Mouse (Mus musculus): ENCODE data around the gene Gfy. TPM values are rescaled to one million over a fixed set of nuclear protein-coding genes. Genes with fewer than 3 reads are reported as not detected.
"Not testable (repeated sequence)": the region's sequence is repeated elsewhere in the genome, so short reads cannot be mapped to it uniquely, and the experiment has no call there.

The Gfy gene
- polyA plus RNA-seq, 1 experiment = not detected

DNA sequence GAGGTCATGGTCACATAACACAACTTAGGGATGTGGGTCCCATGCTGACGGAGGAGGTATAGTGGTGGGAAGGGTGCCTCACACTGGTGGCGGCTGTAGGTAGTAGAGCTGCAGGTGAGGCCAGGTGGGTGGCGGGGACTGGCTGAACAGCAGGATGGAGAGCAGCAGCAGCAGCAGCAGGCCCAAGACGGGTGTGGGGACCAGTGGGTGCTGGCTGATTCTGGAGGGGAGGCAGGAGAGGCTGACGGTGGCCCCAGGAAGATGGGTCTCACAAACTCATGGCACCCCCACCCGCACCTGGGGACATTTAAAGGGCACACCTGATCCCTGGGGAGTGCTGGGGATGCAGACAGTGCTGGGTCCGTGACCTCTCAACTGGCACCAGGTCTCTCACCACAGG, 4.3 kb upstream of the Gfy start:
- TF ChIP-seq CTCF (IDR thresholded peaks at IDR 0.05; ENCODE audit: borderline replicate concordance, insufficient read depth, low read length) (no peak), POLR2A (IDR thresholded peaks at IDR 0.05; ENCODE audit: low read depth, low read length) (no peak)
- Histone ChIP-seq H3K4me1 (ENCODE audit: control insufficient read depth, insufficient read depth, low read length) (no peaks in the 10 kb centered on the region), H3K4me3 (ENCODE audit: insufficient read depth, low read length) (no peak overlapping the region), H3K27ac (ENCODE audit: insufficient read depth, low read length) (no peak overlapping the region)

DNA sequence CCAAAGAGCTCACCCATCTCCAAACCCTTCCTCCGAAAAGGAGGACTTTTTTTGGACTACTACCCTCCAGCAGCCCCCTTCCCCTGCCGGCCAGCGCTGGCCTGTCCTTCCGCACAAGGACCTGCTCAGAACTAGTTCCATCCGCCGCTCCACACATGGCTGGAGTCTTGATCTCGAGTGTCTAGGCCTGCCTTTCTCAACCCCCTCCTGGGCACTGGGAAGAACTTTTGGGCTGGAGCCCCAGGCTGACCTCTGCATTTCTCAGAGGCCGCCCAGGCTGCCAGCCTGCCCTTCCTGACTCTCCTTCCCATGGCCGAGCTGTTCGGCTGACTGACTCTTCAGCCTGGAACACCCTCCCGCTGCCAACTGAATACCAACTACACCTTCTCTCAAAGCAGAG, 3.2 kb upstream of the Gfy start:
- no peak for TF ChIP-seq POLR2A (IDR thresholded peaks at IDR 0.05; ENCODE audit: low read depth, low read length)
- H3K27ac ChIP-seq (ENCODE audit: insufficient read depth, low read length) = no peak overlapping the region
- no peak overlapping the region for H3K4me3 ChIP-seq (ENCODE audit: insufficient read depth, low read length)
- H3K4me1 ChIP-seq (ENCODE audit: control insufficient read depth, insufficient read depth, low read length) = no peaks in the 10 kb centered on the region

DNA sequence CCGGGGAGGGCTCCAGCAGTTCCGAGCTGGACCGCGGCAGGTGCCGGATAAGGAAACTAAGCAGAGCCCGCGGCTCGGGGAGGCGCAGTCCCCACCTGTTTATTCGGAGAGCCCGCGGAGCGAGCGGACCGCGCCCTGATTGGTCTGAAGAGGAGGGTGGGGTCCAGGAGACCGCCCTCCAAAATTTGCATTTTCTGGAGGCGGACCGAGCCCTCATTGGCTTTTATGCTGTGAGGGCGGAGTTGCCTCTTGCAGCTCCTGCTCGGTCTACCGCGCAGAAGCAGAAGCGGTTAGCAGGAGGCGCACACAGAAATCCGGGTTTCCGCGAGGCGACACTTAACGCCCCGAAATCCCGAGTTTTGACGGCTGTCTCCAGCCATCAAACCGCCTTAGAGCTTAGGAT, 2.8 kb upstream of the Gfy start:
- Histone ChIP-seq H3K27ac (ENCODE audit: insufficient read depth, low read length) (no peak overlapping the region), H3K4me3 (ENCODE audit: insufficient read depth, low read length) (no peak overlapping the region), H3K4me1 (ENCODE audit: control insufficient read depth, insufficient read depth, low read length) (no peaks in the 10 kb centered on the region)
- TF ChIP-seq POLR2A (IDR thresholded peaks at IDR 0.05; ENCODE audit: low read depth, low read length) (0 out of 2 replicates have a peak, but pooled peaks have one; percentile 43), CTCF (IDR thresholded peaks at IDR 0.05; ENCODE audit: borderline replicate concordance, insufficient read depth, low read length) (no peak)

DNA sequence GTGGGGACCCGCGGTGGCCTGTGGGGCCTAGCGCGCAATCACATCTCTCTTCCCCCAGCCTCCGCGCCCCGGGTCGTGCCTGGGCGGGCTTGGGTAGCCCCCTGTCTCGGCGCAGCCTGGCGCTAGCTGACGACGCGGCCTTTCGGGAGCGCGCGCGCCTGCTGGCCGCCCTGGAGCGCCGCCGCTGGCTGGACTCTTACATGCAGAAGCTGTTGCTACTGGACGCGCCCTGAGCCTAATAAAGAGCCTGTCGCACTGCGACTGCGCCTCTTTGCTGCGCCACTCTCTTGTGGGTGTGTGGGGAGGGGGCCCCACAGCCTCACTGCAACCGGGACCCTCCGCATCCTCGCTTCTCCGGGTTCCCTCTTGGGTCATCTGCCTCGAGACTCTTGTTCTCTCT, 2.2 kb upstream of the Gfy start:
- H3K4me3 ChIP-seq (ENCODE audit: insufficient read depth, low read length) = no peak overlapping the region
- H3K27ac ChIP-seq (ENCODE audit: insufficient read depth, low read length) = no peak overlapping the region
- H3K4me1 ChIP-seq (ENCODE audit: control insufficient read depth, insufficient read depth, low read length) = no peaks in the 10 kb centered on the region
- no peak for TF ChIP-seq POLR2A (IDR thresholded peaks at IDR 0.05; ENCODE audit: low read depth, low read length)
- TF ChIP-seq CTCF (IDR thresholded peaks at IDR 0.05; ENCODE audit: borderline replicate concordance, insufficient read depth, low read length) = no peak

- Histone ChIP-seq H3K27ac (ENCODE audit: insufficient read depth, low read length) (no peak within 1 kb of the TSS), H3K4me3 (ENCODE audit: insufficient read depth, low read length) (no peak within 1 kb of the TSS), H3K4me1 (ENCODE audit: control insufficient read depth, insufficient read depth, low read length) (no peaks in the 10 kb centered on the region)
- TF ChIP-seq POLR2A (IDR thresholded peaks at IDR 0.05; ENCODE audit: low read depth, low read length) (no peak), CTCF (IDR thresholded peaks at IDR 0.05; ENCODE audit: borderline replicate concordance, insufficient read depth, low read length) (no peak)
These were observed 1.6 kb upstream of the Gfy start, which contains the start of gene Pth2 for GRCm38 (mm10) chr7:45180896-45181477. TSS of gene Pth2 (plus strand) at chr7:45180995.

DNA sequence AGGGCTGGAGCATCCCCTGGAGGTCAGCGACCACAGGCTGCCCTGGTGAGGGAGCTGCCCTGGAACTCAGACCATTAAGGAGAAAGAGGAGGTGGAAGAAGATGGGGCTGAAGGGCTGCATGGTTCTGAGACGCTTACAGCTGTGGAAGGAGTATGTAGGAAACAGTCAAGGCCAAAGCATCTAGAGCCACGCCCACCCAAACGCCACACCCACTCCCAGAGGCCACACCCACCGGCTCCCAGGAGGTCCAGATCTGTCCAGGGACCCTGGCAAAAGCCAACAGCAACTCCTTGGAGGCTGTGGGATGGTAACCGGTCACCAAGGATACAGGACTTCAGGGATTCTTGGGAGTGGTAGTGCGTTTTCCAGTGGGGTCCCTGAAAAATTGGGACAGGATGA, 819 bp downstream of the Gfy start:
- H3K4me3 ChIP-seq (ENCODE audit: insufficient read depth, low read length) = no peak overlapping the region
- no peak overlapping the region for H3K27ac ChIP-seq (ENCODE audit: insufficient read depth, low read length)
- no peaks in the 10 kb centered on the region for H3K4me1 ChIP-seq (ENCODE audit: control insufficient read depth, insufficient read depth, low read length)
- TF ChIP-seq POLR2A (IDR thresholded peaks at IDR 0.05; ENCODE audit: low read depth, low read length) (no peak), CTCF (IDR thresholded peaks at IDR 0.05; ENCODE audit: borderline replicate concordance, insufficient read depth, low read length) (no peak)

DNA sequence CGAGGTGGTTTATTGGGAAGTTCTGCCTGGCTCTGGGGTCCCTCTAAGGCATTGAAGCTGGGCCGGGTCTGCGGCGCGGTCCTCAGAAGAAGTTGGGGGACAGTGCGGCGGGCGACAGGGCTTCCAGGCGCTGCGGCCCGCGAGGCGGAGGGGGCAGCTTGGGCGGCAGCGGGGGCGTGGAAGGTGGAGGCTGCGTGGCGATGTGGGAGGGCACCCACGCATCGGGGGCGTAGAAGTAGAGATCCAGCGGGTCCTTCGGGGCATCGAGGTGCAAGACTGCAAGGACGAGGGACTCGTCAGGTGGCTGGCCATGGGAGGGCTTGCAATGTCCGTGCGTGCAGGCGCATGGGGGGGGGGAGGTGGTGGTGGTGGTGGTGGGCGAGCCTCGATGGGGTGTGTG, 3.0 kb downstream of the Gfy start:
- Histone ChIP-seq H3K4me1 (ENCODE audit: control insufficient read depth, insufficient read depth, low read length) (no peaks in the 10 kb centered on the region), H3K4me3 (ENCODE audit: insufficient read depth, low read length) (no peak overlapping the region), H3K27ac (ENCODE audit: insufficient read depth, low read length) (no peak overlapping the region)
- no peak for TF ChIP-seq CTCF (IDR thresholded peaks at IDR 0.05; ENCODE audit: borderline replicate concordance, insufficient read depth, low read length)
- no peak for TF ChIP-seq POLR2A (IDR thresholded peaks at IDR 0.05; ENCODE audit: low read depth, low read length)

DNA sequence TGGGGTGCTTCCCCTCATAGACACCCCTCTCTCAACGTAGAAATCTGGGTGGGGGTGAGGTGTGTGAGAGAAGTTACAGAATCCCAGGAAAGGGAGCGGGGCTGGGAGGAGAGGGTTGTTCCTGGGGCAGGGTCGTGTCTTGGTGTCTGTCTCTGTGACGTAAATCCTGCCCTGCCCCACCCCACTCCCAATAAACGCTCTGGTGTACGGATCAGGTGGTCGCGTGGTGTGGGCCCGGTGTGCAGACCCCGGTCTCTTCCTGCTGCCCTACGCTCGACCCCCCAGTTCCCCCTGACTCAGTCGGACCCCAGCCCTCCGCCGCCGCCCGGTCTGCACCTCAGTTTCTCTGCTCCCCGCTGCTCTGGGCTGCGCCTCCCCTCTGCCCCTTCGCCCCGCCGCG, 3.4 kb downstream of the Gfy start:
- H3K4me3 ChIP-seq (ENCODE audit: insufficient read depth, low read length) = no peak overlapping the region
- no peak for TF ChIP-seq CTCF (IDR thresholded peaks at IDR 0.05; ENCODE audit: borderline replicate concordance, insufficient read depth, low read length)
- no peaks in the 10 kb centered on the region for H3K4me1 ChIP-seq (ENCODE audit: control insufficient read depth, insufficient read depth, low read length)
- H3K27ac ChIP-seq (ENCODE audit: insufficient read depth, low read length) = no peak overlapping the region

GRCm38 (mm10) chr7:45175398-45175797, 4.0 kb downstream of the Gfy start:
- Histone ChIP-seq H3K4me1 (ENCODE audit: control insufficient read depth, insufficient read depth, low read length) (no peaks in the 10 kb centered on the region), H3K4me3 (ENCODE audit: insufficient read depth, low read length) (no peak overlapping the region), H3K27ac (ENCODE audit: insufficient read depth, low read length) (no peak overlapping the region)
- TF ChIP-seq POLR2A (IDR thresholded peaks at IDR 0.05; ENCODE audit: low read depth, low read length) = no peak
- no peak for TF ChIP-seq CTCF (IDR thresholded peaks at IDR 0.05; ENCODE audit: borderline replicate concordance, insufficient read depth, low read length)

- Histone ChIP-seq H3K4me1 (ENCODE audit: control insufficient read depth, insufficient read depth, low read length) (no peaks in the 10 kb centered on the region), H3K4me3 (ENCODE audit: insufficient read depth, low read length) (no peak overlapping the region), H3K27ac (ENCODE audit: insufficient read depth, low read length) (no peak overlapping the region)
- TF ChIP-seq CTCF (IDR thresholded peaks at IDR 0.05; ENCODE audit: borderline replicate concordance, insufficient read depth, low read length) (no peak), POLR2A (IDR thresholded peaks at IDR 0.05; ENCODE audit: low read depth, low read length) (no peak)
These were observed 4.6 kb downstream of the Gfy start for GRCm38 (mm10) chr7:45174567-45175280.

DNA sequence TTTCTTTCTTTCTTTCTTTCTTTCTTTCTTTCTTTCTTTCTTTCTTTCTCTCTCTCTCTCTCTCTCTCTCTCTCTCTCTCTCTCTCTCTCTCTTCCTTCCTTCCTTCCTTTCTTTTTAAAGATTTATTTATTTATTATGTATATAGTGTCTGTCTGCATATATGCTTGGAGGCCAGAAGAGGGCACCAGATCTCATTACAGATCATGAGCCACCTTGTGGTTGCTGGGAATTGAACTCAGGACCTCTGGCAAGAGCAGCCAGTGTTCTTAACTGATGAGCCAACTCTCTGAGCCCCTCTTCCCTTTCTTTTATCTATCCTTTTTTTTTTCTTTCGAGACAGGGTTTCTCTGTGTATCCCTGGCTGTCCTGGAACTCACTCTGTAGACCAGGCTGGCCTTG, 5.6 kb downstream of the Gfy start:
- H3K4me1 ChIP-seq (ENCODE audit: control insufficient read depth, insufficient read depth, low read length); H3K27ac ChIP-seq (ENCODE audit: insufficient read depth, low read length); H3K4me3 ChIP-seq (ENCODE audit: insufficient read depth, low read length): not testable (repeated sequence)
